Mouse (Mus musculus): ENCODE data around the gene B3galt4. TPM values are rescaled to one million over a fixed set of nuclear protein-coding genes. Genes with fewer than 3 reads are reported as not detected.

B3galt4 gene
- total and polyA plus RNA-seq, 2 experiments from 2014 or later: 9.8 to 11.7 TPM

DNA sequence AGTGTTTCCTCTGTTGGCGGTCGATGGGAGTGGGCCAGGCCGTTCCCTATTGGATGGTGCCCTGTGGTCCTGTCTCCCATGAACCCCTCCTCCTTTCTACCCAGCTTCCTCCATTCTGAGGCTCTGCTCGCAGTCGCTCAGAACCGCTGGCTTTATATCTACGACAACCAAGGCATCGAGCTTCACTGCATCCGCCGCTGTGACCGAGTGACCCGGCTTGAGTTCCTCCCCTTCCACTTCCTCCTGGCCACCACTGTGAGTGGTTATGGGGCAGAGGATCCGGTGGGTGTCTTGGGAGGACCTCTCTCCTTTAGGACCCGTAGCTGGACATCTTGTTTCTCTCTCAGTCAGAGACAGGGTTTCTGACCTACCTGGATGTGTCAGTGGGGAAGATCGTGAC lies 7.8 kb downstream of the B3galt4 start:
- Histone ChIP-seq H3K9me3 (ENCODE audit: low read length) (no peaks in the 10 kb centered on the region), H3K36me3 (ENCODE audit: insufficient read depth) (peaks cover 42% of the 10 kb centered on the region), H3K4me1 (ENCODE audit: insufficient read depth) (peaks cover 12% of the 10 kb centered on the region), H3K4me3 (ENCODE audit: low read depth, low read length) (no peak overlapping the region), H3K27me3 (ENCODE audit: insufficient read depth, low read length) (no peaks in the 10 kb centered on the region), H3K27ac (ENCODE audit: low read depth, low read length) (no peak overlapping the region), H3K4me2 (ENCODE audit: low read depth) (no peak overlapping the region), H3K9ac (no peak overlapping the region)
- ATAC-seq (no peak), DNase-seq (no peak)
- 96% methylated on average over 15 of the region's 15 CpGs for WGBS
- TF ChIP-seq CTCF (IDR thresholded peaks at IDR 0.05; ENCODE audit: low read depth): no peak

- ATAC-seq (no peak), DNase-seq (no peak)
- TF ChIP-seq CTCF (IDR thresholded peaks at IDR 0.05; ENCODE audit: low read depth): no peak
- H3K9me3 ChIP-seq (ENCODE audit: low read length): no peaks in the 10 kb centered on the region
- no peaks in the 10 kb centered on the region for H3K27me3 ChIP-seq (ENCODE audit: insufficient read depth, low read length)
- H3K4me1 ChIP-seq (ENCODE audit: insufficient read depth): peaks cover 12% of the 10 kb centered on the region
- H3K9ac ChIP-seq: peak overlapping the region; percentile 71
- peak overlapping the region; percentile 93 for H3K4me2 ChIP-seq (ENCODE audit: low read depth)
- H3K27ac ChIP-seq (ENCODE audit: low read depth, low read length): no peak overlapping the region
- peaks cover 41% of the 10 kb centered on the region for H3K36me3 ChIP-seq (ENCODE audit: insufficient read depth)
- 66% methylated on average over 19 of the region's 19 CpGs for WGBS
- H3K4me3 ChIP-seq (ENCODE audit: low read depth, low read length): peak overlapping the region; percentile 68
Measured at GRCm38 (mm10) chr17:33941381-33941780, 9.9 kb downstream of the B3galt4 start.

- Histone ChIP-seq H3K4me3 (ENCODE audit: low read depth, low read length) (peak overlapping the region; percentile 68), H3K27ac (ENCODE audit: low read depth, low read length) (no peak overlapping the region), H3K9ac (peak overlapping the region; percentile 71), H3K4me2 (ENCODE audit: low read depth) (peak overlapping the region; percentile 93), H3K27me3 (ENCODE audit: insufficient read depth, low read length) (no peaks in the 10 kb centered on the region), H3K9me3 (ENCODE audit: low read length) (no peaks in the 10 kb centered on the region), H3K36me3 (ENCODE audit: insufficient read depth) (peaks cover 38% of the 10 kb centered on the region), H3K4me1 (ENCODE audit: insufficient read depth) (peaks cover 12% of the 10 kb centered on the region)
- WGBS: 3% methylated on average over 26 of the region's 26 CpGs
- ATAC-seq: no peak
- TF ChIP-seq CTCF (IDR thresholded peaks at IDR 0.05; ENCODE audit: low read depth): no peak
- no peak for DNase-seq
Measured at GRCm38 (mm10) chr17:33940981-33941380, 10.3 kb downstream of the B3galt4 start.

DNA sequence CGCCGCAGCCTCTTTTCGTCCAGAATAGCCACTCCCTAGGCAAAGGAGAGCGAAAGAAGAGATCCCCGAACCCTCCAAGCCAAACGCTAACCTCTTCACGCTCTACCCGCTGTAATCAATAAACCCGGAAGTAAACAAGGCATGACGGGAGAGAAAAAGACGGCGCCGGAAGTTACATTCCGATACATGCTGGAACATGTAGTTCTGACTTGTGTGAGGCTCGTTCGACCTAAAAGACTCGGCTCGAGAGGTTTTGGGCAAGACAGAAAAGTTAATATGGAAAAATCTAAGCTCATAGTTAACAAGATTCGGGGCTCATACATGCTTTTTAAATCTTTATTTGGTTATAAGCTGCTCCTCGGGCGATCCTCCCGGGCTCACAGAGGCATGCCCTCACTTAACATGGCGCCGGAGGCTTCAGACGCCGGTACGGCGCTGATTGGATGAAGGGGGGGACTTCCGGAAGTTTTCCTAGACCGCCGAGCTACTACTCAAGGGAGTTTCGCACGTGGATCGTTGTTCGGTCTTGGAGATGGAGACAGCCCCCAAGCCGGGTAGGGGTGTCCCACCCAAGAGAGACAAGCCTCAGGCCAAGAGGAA lies 11.0 kb downstream of the B3galt4 start, which contains the start of the genes Pfdn6 and Wdr46:
Gene Pfdn6, minus strand, starts transcription at position 138 of the 600 bp plus-strand sequence.
Gene Wdr46, plus strand, starts transcription at position 455 of the 600 bp plus-strand sequence.
- peak; percentile 95 for DNase-seq
- H3K4me3 ChIP-seq (ENCODE audit: low read depth, low read length): peak within 1 kb of the TSS; percentile 68
- no peak for TF ChIP-seq CTCF (IDR thresholded peaks at IDR 0.05; ENCODE audit: low read depth)
- H3K9ac ChIP-seq: peak within 1 kb of the TSS; percentile 71
- peak within 1 kb of the TSS; percentile 93 for H3K4me2 ChIP-seq (ENCODE audit: low read depth)
- 0 out of 2 replicates have a peak within 1 kb of the TSS, but pooled peaks have one; percentile 3 for H3K27ac ChIP-seq (ENCODE audit: low read depth, low read length)
- H3K9me3 ChIP-seq (ENCODE audit: low read length): no peaks in the 10 kb centered on the region
- ATAC-seq: peak; percentile 97
- peaks cover 41% of the 10 kb centered on the region for H3K36me3 ChIP-seq (ENCODE audit: insufficient read depth)
- no peaks in the 10 kb centered on the region for H3K27me3 ChIP-seq (ENCODE audit: insufficient read depth, low read length)
- peaks cover 12% of the 10 kb centered on the region for H3K4me1 ChIP-seq (ENCODE audit: insufficient read depth)
- under 1% methylated on average over 36 of the region's 36 CpGs for WGBS

GRCm38 (mm10) chr17:33938783-33939182 lies 12.5 kb downstream of the B3galt4 start:
- Histone ChIP-seq H3K36me3 (ENCODE audit: insufficient read depth) (peaks cover 31% of the 10 kb centered on the region), H3K27me3 (ENCODE audit: insufficient read depth, low read length) (no peaks in the 10 kb centered on the region), H3K9me3 (ENCODE audit: low read length) (no peaks in the 10 kb centered on the region), H3K27ac (ENCODE audit: low read depth, low read length) (no peak overlapping the region), H3K4me1 (ENCODE audit: insufficient read depth) (peaks cover 12% of the 10 kb centered on the region), H3K4me2 (ENCODE audit: low read depth) (no peak overlapping the region), H3K4me3 (ENCODE audit: low read depth, low read length) (no peak overlapping the region), H3K9ac (no peak overlapping the region)
- DNase-seq: no peak
- WGBS: 87% methylated on average over 11 of the region's 11 CpGs
- TF ChIP-seq CTCF (IDR thresholded peaks at IDR 0.05; ENCODE audit: low read depth): no peak
- no peak for ATAC-seq

DNA sequence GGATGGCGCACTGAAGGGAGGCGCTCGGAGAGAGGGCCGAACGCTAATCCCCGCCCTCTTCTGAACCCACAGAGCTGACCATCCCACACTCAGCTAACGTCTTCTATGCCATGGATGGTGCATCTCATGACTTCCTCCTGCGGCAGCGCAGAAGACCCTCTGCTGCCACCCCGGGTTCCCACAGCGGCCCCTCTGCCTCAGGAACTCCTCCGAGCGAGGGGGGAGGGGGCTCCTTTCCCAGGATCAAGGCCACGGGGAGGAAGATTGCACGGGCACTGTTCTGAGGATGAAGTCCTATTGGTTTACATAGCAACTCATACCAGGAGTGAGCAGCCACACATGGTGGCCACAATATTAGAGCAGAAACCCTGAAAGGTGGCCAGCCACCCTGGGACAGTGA lies 14.3 kb downstream of the B3galt4 start:
- DNase-seq: no peak
- no peaks in the 10 kb centered on the region for H3K27me3 ChIP-seq (ENCODE audit: insufficient read depth, low read length)
- no peak overlapping the region for H3K4me3 ChIP-seq (ENCODE audit: low read depth, low read length)
- H3K4me2 ChIP-seq (ENCODE audit: low read depth): no peak overlapping the region
- H3K9me3 ChIP-seq (ENCODE audit: low read length): no peaks in the 10 kb centered on the region
- TF ChIP-seq CTCF (IDR thresholded peaks at IDR 0.05; ENCODE audit: low read depth): no peak
- ATAC-seq: no peak
- peaks cover 12% of the 10 kb centered on the region for H3K4me1 ChIP-seq (ENCODE audit: insufficient read depth)
- H3K9ac ChIP-seq: no peak overlapping the region
- H3K27ac ChIP-seq (ENCODE audit: low read depth, low read length): no peak overlapping the region
- 85% methylated on average over 15 of the region's 15 CpGs for WGBS
- peaks cover 27% of the 10 kb centered on the region for H3K36me3 ChIP-seq (ENCODE audit: insufficient read depth)

DNA sequence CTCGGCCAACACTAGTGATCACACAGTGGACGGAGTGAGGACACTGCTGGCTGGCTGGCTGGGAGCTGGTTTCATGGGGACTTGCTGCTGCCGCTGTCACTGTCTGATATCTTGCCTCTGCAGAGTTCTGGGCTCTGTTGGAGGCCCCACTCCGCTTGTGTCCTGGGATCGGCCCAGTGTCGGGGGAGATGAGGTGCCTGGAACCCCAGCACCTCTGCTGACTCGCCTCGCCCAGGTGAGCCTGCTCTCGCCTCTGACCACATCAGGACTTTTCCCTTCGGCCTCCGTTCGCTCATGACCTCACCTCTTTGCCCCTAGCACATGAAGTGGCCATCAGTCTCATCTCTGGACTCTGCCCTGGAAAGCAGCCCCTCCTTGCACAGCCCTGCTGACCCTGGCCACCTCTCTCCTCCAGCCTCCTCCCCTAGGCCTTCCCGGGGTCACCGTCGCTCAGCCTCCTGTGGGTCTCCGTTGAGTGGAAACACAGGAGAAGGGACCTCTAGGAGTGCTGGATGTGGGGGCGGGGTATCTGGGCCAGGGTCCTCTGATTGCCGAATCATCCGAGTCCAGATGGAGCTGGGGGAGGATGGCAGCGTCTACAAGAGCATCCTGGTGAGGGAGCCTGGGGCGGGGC lies 15.7 kb downstream of the B3galt4 start:
- Histone ChIP-seq H3K9me3 (ENCODE audit: low read length) (no peaks in the 10 kb centered on the region), H3K36me3 (ENCODE audit: insufficient read depth) (peaks cover 27% of the 10 kb centered on the region)

More for the DNA sequence above, 15.7 kb downstream of the B3galt4 start:
- Histone ChIP-seq H3K9ac (no peak overlapping the region), H3K4me3 (ENCODE audit: low read depth, low read length) (no peak overlapping the region), H3K27ac (ENCODE audit: low read depth, low read length) (no peak overlapping the region), H3K27me3 (ENCODE audit: insufficient read depth, low read length) (no peaks in the 10 kb centered on the region), H3K4me2 (ENCODE audit: low read depth) (no peak overlapping the region), H3K4me1 (ENCODE audit: insufficient read depth) (peaks cover 6% of the 10 kb centered on the region; the same call in 1 of the 2 replicates)
- TF ChIP-seq CTCF (IDR thresholded peaks at IDR 0.05; ENCODE audit: low read depth): no peak
- DNase-seq (no peak), ATAC-seq (no peak)
- 91% methylated on average over 21 of the region's 21 CpGs for WGBS

All from forebrain, postnatal 0 days (tissue).